1 mouse cellular context compared by ENCODE assay signal in genomic region chr15:103259162-103259561, GRCm38 (mm10).
TF ChIP-seq lines count a peak whose summit lies in the region.

No protein-coding gene starts in this region.

TF ChIP-seq in MEL, 35 proteins besides CTCF, POLR2A, EP300 and RAD21 (continued from another document):
- TF ChIP-seq MAZ (IDR thresholded peaks at IDR 0.05; ENCODE audit: low read depth, low read length): no peak
- TF ChIP-seq MYC (IDR thresholded peaks at IDR 0.05; ENCODE audit: low read depth, low read length): no peak
- TF ChIP-seq BHLHE40 (IDR thresholded peaks at IDR 0.05; ENCODE audit: borderline replicate concordance, low read depth, low read length): no peak
- TF ChIP-seq TBP (IDR thresholded peaks at IDR 0.05; ENCODE audit: low read depth, low read length): peak; percentile 65; the same call in 1 of the 2 replicates
